ENCODE assay signal across 7 mouse cellular contexts in genomic region chr17:47909091-47910001, GRCm38 (mm10). TPM values are rescaled to one million over a fixed set of nuclear protein-coding genes. Genes with fewer than 3 reads are reported as not detected.
DNase-seq lines count a peak whose midpoint lies in the region; ATAC-seq and TF ChIP-seq lines count a peak whose summit lies in the region.

No protein-coding gene starts in this region.

- H3K27me3 ChIP-seq in hindbrain, embryonic 16.5 days (replicated peaks; ENCODE audit: control insufficient read depth, insufficient read depth, low read length): peaks cover 45% of the 10 kb centered on the region
- H3K27me3 ChIP-seq in liver, adult 2 months (ENCODE audit: control insufficient read depth, insufficient read depth, low read length): no peaks in the 10 kb centered on the region
- H3K27me3 ChIP-seq in midbrain, embryonic 16.5 days (ENCODE audit: control insufficient read depth, insufficient read depth, low read depth, low read length): peaks cover 11% of the 10 kb centered on the region; the same call in 1 of the 2 replicates

- H3K9me3 ChIP-seq in hindbrain, embryonic 16.5 days (ENCODE audit: control insufficient read depth, low read length): no peaks in the 10 kb centered on the region
- no peaks in the 10 kb centered on the region for H3K9me3 ChIP-seq in midbrain, embryonic 16.5 days (replicated peaks; ENCODE audit: control insufficient read depth, low read length, poor library complexity, severe bottlenecking)

- 11% methylated on average over 42 of the region's 51 CpGs for WGBS in hindbrain, embryonic 16.5 days
- 10% methylated on average over 51 of the region's 51 CpGs for WGBS in liver, adult 2 months
- WGBS in midbrain, embryonic 16.5 days: 14% methylated on average over 48 of the region's 51 CpGs

- peak; percentile 24; the same call in 1 of the 2 replicates for ATAC-seq in hindbrain, embryonic 16.5 days
- no peak; the same call in 1 of the 2 replicates for ATAC-seq in midbrain, embryonic 16.5 days

- no peak overlapping the region for H3K27ac ChIP-seq in hindbrain, embryonic 16.5 days (ENCODE audit: low read depth, low read length)
- H3K27ac ChIP-seq in liver, adult 2 months (replicated peaks; ENCODE audit: insufficient read depth, low read depth, low read length): peak overlapping the region; percentile 94
- no peak overlapping the region for H3K27ac ChIP-seq in midbrain, embryonic 16.5 days (ENCODE audit: low read length)

- no peaks in the 10 kb centered on the region for H3K36me3 ChIP-seq in hindbrain, embryonic 16.5 days (ENCODE audit: control insufficient read depth, insufficient read depth, low read length)
- no peaks in the 10 kb centered on the region for H3K36me3 ChIP-seq in liver, adult 2 months (ENCODE audit: control insufficient read depth, insufficient read depth, low read length)
- no peaks in the 10 kb centered on the region for H3K36me3 ChIP-seq in midbrain, embryonic 16.5 days (ENCODE audit: control insufficient read depth, insufficient read depth, low read length)

- peaks cover 13% of the 10 kb centered on the region; the same call in 1 of the 2 replicates for H3K79me2 ChIP-seq in liver, adult 2 months (ENCODE audit: control insufficient read depth, insufficient read depth, low read length)

- peak overlapping the region; percentile 29 for H3K9ac ChIP-seq in hindbrain, embryonic 16.5 days (ENCODE audit: low read depth, low read length)
- peak overlapping the region; percentile 71 for H3K9ac ChIP-seq in liver, adult 2 months (ENCODE audit: low read depth, low read length)
- H3K9ac ChIP-seq in midbrain, embryonic 16.5 days (ENCODE audit: low read depth, low read length): peak overlapping the region; percentile 51; the same call in 1 of the 2 replicates

- H3K4me3 ChIP-seq in hindbrain, embryonic 16.5 days (ENCODE audit: low read length): peak overlapping the region; percentile 19
- H3K4me3 ChIP-seq in liver, adult 2 months (ENCODE audit: insufficient read depth, low read depth, low read length): peak overlapping the region; percentile 76
- H3K4me3 ChIP-seq in midbrain, embryonic 16.5 days (ENCODE audit: low read depth, low read length): peak overlapping the region; percentile 27

- peak overlapping the region; percentile 54 for H3K4me2 ChIP-seq in hindbrain, embryonic 16.5 days (ENCODE audit: low read length)
- peak overlapping the region; percentile 55 for H3K4me2 ChIP-seq in midbrain, embryonic 16.5 days (ENCODE audit: low read length)

- no peak for TF ChIP-seq CTCF in liver, adult 2 months (IDR thresholded peaks at IDR 0.05; ENCODE audit: low read depth, low read length)

- TF ChIP-seq POLR2A in liver, adult 2 months (IDR thresholded peaks at IDR 0.05; ENCODE audit: extremely low read depth, insufficient read depth, low read length): peak; percentile 77; the same call in 1 of the 2 replicates

- H3K4me1 ChIP-seq in hindbrain, embryonic 16.5 days (ENCODE audit: control insufficient read depth, insufficient read depth, low read depth, low read length): peaks cover 20% of the 10 kb centered on the region
- H3K4me1 ChIP-seq in liver, adult 2 months (ENCODE audit: control insufficient read depth, insufficient read depth, low read length): peaks cover 6% of the 10 kb centered on the region; the same call in 1 of the 2 replicates
- peaks cover 26% of the 10 kb centered on the region for H3K4me1 ChIP-seq in midbrain, embryonic 16.5 days (ENCODE audit: control insufficient read depth, insufficient read depth, low read length)

- DNase-seq in adrenal gland, adult 18-20 months (ENCODE audit: low spot score in 2 of 2): peak; percentile 53 to 61
- DNase-seq in cerebellum, adult 8-10 months: peak; percentile 51
- DNase-seq in gastrocnemius, adult 8-10 months (ENCODE audit: low spot score in 2 of 2): peak; percentile 60 to 65
- DNase-seq in liver, adult 2 months (ENCODE audit: extremely low read depth, low read depth, low spot score): peak; percentile 80
- DNase-seq in thymus, postnatal 14 days: peak; percentile 78

RNA-seq across cellular contexts. Expression of gene Foxp4, which starts 15.1 kb away (rescaled TPM):
- 10 to 100 TPM; 20.0 to 26.1 TPM for total RNA-seq in adrenal gland, adult 18-20 months (2021)
- 1 to 10 TPM; 5.9 to 7.8 (median 6.6) TPM for total RNA-seq in gastrocnemius, adult 8-10 months (2022)
- polyA plus RNA-seq in hindbrain, embryonic 16.5 days (2015; fragmentation: Nextera tagmentation; extraction: Ambion mirVana): 27.4 and 31.8 TPM in 2 replicates
- 2.0 and 4.1 TPM in 2 replicates for total RNA-seq in liver, adult 2 months (2014; rRNA removed)
- polyA plus RNA-seq in liver, adult 2 months (2012; rRNA removed): 18.5 and 24.6 TPM in 2 replicates
- 35.8 and 38.8 TPM in 2 replicates for polyA plus RNA-seq in midbrain, embryonic 16.5 days (2015; fragmentation: Nextera tagmentation; extraction: Ambion mirVana)

Comparison
In these comparisons a context has a peak if more than half of its experiments do, and no peak if none do; other contexts are left out.
1. H3K4me3 ChIP-seq: peak in every context shown above with its lines; median percentile 76 in liver, adult 2 months; 27 in midbrain, embryonic 16.5 days; 19 in hindbrain, embryonic 16.5 days.